Mouse (Mus musculus) myocyte (in vitro differentiated cells): ENCODE measurements around the gene Dpm2. TPM values are rescaled to one million over a fixed set of nuclear protein-coding genes. Genes with fewer than 3 reads are reported as not detected.

Source experiments
- H3K27me3 ChIP-seq: one replicate; pipeline ENCODE4 v1.6.1; 2011; ENCODE audit not compliant: control insufficient read depth, insufficient read depth, insufficient read length
- H3K36me3 ChIP-seq: one replicate; pipeline ENCODE4 v1.6.1; 2011; ENCODE audit not compliant: control insufficient read depth, insufficient read depth
- H3K4me2 ChIP-seq: one replicate; pipeline ENCODE4 v1.6.1; 2011; ENCODE audit warnings: low read depth, control low read depth
- H3K4me3 ChIP-seq: one replicate; pipeline ENCODE4 v1.5.1; 2011; ENCODE audit warnings: mild to moderate bottlenecking, control low read depth, moderate library complexity
- H3K79me2 ChIP-seq: one replicate; pipeline ENCODE4 v1.6.1; 2011; ENCODE audit not compliant: control insufficient read depth, insufficient read depth
- H3ac ChIP-seq: one replicate; pipeline ENCODE4 v1.6.1; 2011; ENCODE audit not compliant: control insufficient read depth, insufficient read length
- CEBPB ChIP-seq: IDR thresholded peaks from 2 replicates; pipeline ENCODE4 v1.6.1; 2011; ENCODE audit warnings: mild to moderate bottlenecking, moderate library complexity; ENCODE audit not compliant: poor library complexity, insufficient read depth, severe bottlenecking
- E2F4 ChIP-seq: IDR thresholded peaks from one replicate; pipeline ENCODE4 v1.6.1; 2011; ENCODE audit warnings: mild to moderate bottlenecking, control low read depth, moderate library complexity; ENCODE audit not compliant: insufficient read depth
- MAX ChIP-seq: IDR thresholded peaks from one replicate; pipeline ENCODE4 v1.6.1; 2011; ENCODE audit warnings: low read depth, mild to moderate bottlenecking, control low read depth
- MYOD1 ChIP-seq, 3 experiments: IDR thresholded peaks; one replicate each; pipeline ENCODE4 v1.6.1; 2011; ENCODE audit warnings: control low read depth in 2 of 3, low read depth in 2 of 3, mild to moderate bottlenecking in 2 of 3, moderate library complexity in 1 of 3; ENCODE audit not compliant: insufficient read length in 2 of 3, control insufficient read depth in 1 of 3
- MYOG ChIP-seq, 3 experiments: IDR thresholded peaks; one replicate each; pipeline ENCODE4 v1.6.1; 2011; ENCODE audit warnings: control low read depth in 2 of 3, low read depth in 2 of 3, mild to moderate bottlenecking in 2 of 3; ENCODE audit not compliant: insufficient read length in 2 of 3, control insufficient read depth in 1 of 3, insufficient read depth in 1 of 3
- POLR2A ChIP-seq: IDR thresholded peaks from one replicate; pipeline ENCODE4 v1.6.1; 2011; ENCODE audit warnings: low read depth, mild to moderate bottlenecking, control low read depth, moderate library complexity; ENCODE audit not compliant: insufficient read length
- POLR2AphosphoS2 ChIP-seq: IDR thresholded peaks from one replicate; pipeline ENCODE4 v1.6.1; 2011; ENCODE audit warnings: low read depth, control low read depth; ENCODE audit not compliant: insufficient read length
- REST ChIP-seq: IDR thresholded peaks from one replicate; pipeline ENCODE4 v1.6.1; 2011; ENCODE audit warnings: mild to moderate bottlenecking, control low read depth, moderate library complexity; ENCODE audit not compliant: insufficient read depth, insufficient read length
- SRF ChIP-seq: IDR thresholded peaks from one replicate; pipeline ENCODE4 v1.6.1; 2011; ENCODE audit warnings: low read depth; ENCODE audit not compliant: control insufficient read depth, insufficient read length
- TCF12 ChIP-seq: IDR thresholded peaks from one replicate; pipeline ENCODE4 v1.6.1; 2011; ENCODE audit warnings: mild to moderate bottlenecking, control low read depth; ENCODE audit not compliant: poor library complexity, insufficient read depth, severe bottlenecking
- TCF3 ChIP-seq: IDR thresholded peaks from one replicate; pipeline ENCODE4 v1.6.1; 2011; ENCODE audit warnings: low read depth, control low read depth; ENCODE audit not compliant: insufficient read length
- USF1 ChIP-seq: IDR thresholded peaks from one replicate; pipeline ENCODE4 v1.6.1; 2011; ENCODE audit warnings: low read depth, mild to moderate bottlenecking, control low read depth, moderate library complexity
- polyA plus RNA-seq: library from polyadenylated mRNA; unstranded; fragments of >200 nt; fragmentation: generic; extraction: Trizol; gene quantifications from one replicate; pipeline ENCODE4 v1.2.1, GENCODE M21; 2012; ENCODE audit warnings: missing spikeins

The Dpm2 gene
- polyA plus RNA-seq, 1 experiment, result 47.5 TPM

- H3ac ChIP-seq, result no peak overlapping the region
- TF ChIP-seq MYOD1 (IDR thresholded peaks at IDR 0.05; ENCODE audit: control insufficient read depth in 1 of 3, insufficient read length in 2 of 3, low read depth in 2 of 3), result no peak
- no peak for TF ChIP-seq MYOG (IDR thresholded peaks at IDR 0.05; ENCODE audit: control insufficient read depth in 1 of 3, insufficient read depth in 1 of 3, insufficient read length in 2 of 3, low read depth in 2 of 3)
- no peak for TF ChIP-seq E2F4
- no peak for TF ChIP-seq TCF3
- TF ChIP-seq USF1, result no peak
- H3K4me3 ChIP-seq, result no peak overlapping the region
- H3K79me2 ChIP-seq, result no peaks in the 10 kb centered on the region
- H3K36me3 ChIP-seq, result peaks cover 30% of the 10 kb centered on the region
- no peaks in the 10 kb centered on the region for H3K27me3 ChIP-seq
- H3K4me2 ChIP-seq, result no peak overlapping the region
Observed at GRCm38 (mm10) chr2:32618051-32618450, 47.4 kb downstream of the Dpm2 start.

- no peak overlapping the region for H3K4me3 ChIP-seq
- H3K79me2 ChIP-seq, result no peaks in the 10 kb centered on the region
- H3K27me3 ChIP-seq, result no peaks in the 10 kb centered on the region
- peaks cover 14% of the 10 kb centered on the region for H3K36me3 ChIP-seq
- no peak overlapping the region for H3ac ChIP-seq
- peak overlapping the region; percentile 21 for H3K4me2 ChIP-seq
- no peak for TF ChIP-seq POLR2AphosphoS2
- TF ChIP-seq TCF3, result no peak
- no peak for TF ChIP-seq E2F4
- TF ChIP-seq MYOG (IDR thresholded peaks at IDR 0.05; ENCODE audit: control insufficient read depth in 1 of 3, insufficient read depth in 1 of 3, insufficient read length in 2 of 3, low read depth in 2 of 3), result no peak
- TF ChIP-seq MAX, result no peak
- no peak for TF ChIP-seq POLR2A
- TF ChIP-seq TCF12, result no peak
- no peak for TF ChIP-seq CEBPB
- TF ChIP-seq USF1, result no peak
- TF ChIP-seq REST, result no peak
- no peak for TF ChIP-seq SRF
- no peak for TF ChIP-seq MYOD1 (IDR thresholded peaks at IDR 0.05; ENCODE audit: control insufficient read depth in 1 of 3, insufficient read length in 2 of 3, low read depth in 2 of 3)
Observed at GRCm38 (mm10) chr2:32620682-32621516, 50.2 kb downstream of the Dpm2 start.

DNA sequence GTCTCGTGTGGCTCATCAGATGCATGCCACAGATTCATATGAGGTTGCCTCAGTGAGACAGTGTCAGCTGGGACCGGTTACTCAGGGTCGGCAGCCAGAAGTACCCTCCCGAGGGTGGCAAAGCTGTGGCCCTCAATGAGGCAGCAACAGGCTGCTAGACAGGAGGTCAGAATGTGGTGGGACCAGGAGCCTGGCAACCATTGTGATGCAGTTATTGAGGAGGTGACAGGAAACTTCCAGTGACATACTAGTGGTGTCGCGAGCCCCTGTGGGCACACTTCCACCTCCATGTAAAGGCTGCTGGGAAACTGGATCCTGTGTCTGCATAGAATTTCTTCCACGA lies 50.8 kb downstream of the Dpm2 start, which contains the start of gene Ak1:
Gene Ak1 (plus strand): TSS at position 242 of the 343 bp plus-strand sequence.
- no peak for TF ChIP-seq USF1
- TF ChIP-seq MYOD1 (IDR thresholded peaks at IDR 0.05; ENCODE audit: control insufficient read depth in 1 of 3, insufficient read length in 2 of 3, low read depth in 2 of 3), result peak in 1 of 3 experiments; percentile 8
- no peak for TF ChIP-seq REST
- no peak for TF ChIP-seq POLR2A
- no peak for TF ChIP-seq TCF12
- TF ChIP-seq MYOG (IDR thresholded peaks at IDR 0.05; ENCODE audit: control insufficient read depth in 1 of 3, insufficient read depth in 1 of 3, insufficient read length in 2 of 3, low read depth in 2 of 3), result peak in 1 of 3 experiments; percentile 20
- H3K4me3 ChIP-seq, result no peak within 1 kb of the TSS
- H3K4me2 ChIP-seq, result peak within 1 kb of the TSS; percentile 21
- no peak within 1 kb of the TSS for H3ac ChIP-seq
- H3K36me3 ChIP-seq, result peaks cover 8% of the 10 kb centered on the region
- H3K79me2 ChIP-seq, result no peaks in the 10 kb centered on the region
- no peaks in the 10 kb centered on the region for H3K27me3 ChIP-seq

Other genes with a start within 250 kb of the Dpm2 start
- gene Ciz1, start 218.5 kb upstream of the Dpm2 start, polyA plus RNA-seq, result 54.2 TPM
- gene Dnm1, start 217.5 kb upstream of the Dpm2 start, polyA plus RNA-seq, result 44.0 TPM
- gene 1110008P14Rik, start 188.9 kb upstream of the Dpm2 start, polyA plus RNA-seq, result 153 TPM
- gene Lcn2, start 182.6 kb upstream of the Dpm2 start, polyA plus RNA-seq, result 0.02 TPM
- 50.6 TPM for gene Ptges2, start 175.0 kb upstream of the Dpm2 start, polyA plus RNA-seq
- 3.0 TPM for gene Naif1, start 120.4 kb upstream of the Dpm2 start, polyA plus RNA-seq
- gene Slc25a25, start 119.4 kb upstream of the Dpm2 start, polyA plus RNA-seq, result 9.5 TPM
- 1.7 TPM for gene Fam102a, start 35.5 kb upstream of the Dpm2 start, polyA plus RNA-seq
- 0.10 TPM for gene Pip5kl1, start 3.9 kb downstream of the Dpm2 start, polyA plus RNA-seq
- 0.04 TPM for gene 9430097D07Rik, start 4.8 kb downstream of the Dpm2 start, polyA plus RNA-seq
- 75.4 TPM for gene St6galnac4, start 16.2 kb downstream of the Dpm2 start, polyA plus RNA-seq
- gene St6galnac6, start 28.9 kb downstream of the Dpm2 start, polyA plus RNA-seq, result 48.7 TPM
- 265 TPM for gene Ak1, start 50.9 kb downstream of the Dpm2 start, polyA plus RNA-seq
- gene Eng, start 75.7 kb downstream of the Dpm2 start, polyA plus RNA-seq, result 1.6 TPM
- gene Fpgs, start 133.3 kb downstream of the Dpm2 start, polyA plus RNA-seq, result 20.7 TPM
- gene Cdk9, start 142.2 kb downstream of the Dpm2 start, polyA plus RNA-seq, result 76.6 TPM
- gene Sh2d3c, start 150.2 kb downstream of the Dpm2 start, polyA plus RNA-seq, result 0.52 TPM
- not detected for gene 6330409D20Rik, start 170.2 kb downstream of the Dpm2 start, polyA plus RNA-seq
- 37.3 TPM for gene Tor2a, start 186.4 kb downstream of the Dpm2 start, polyA plus RNA-seq
- 0.16 TPM for gene Ttc16, start 204.8 kb downstream of the Dpm2 start, polyA plus RNA-seq
- gene Ptrh1, start 204.9 kb downstream of the Dpm2 start, polyA plus RNA-seq, result 74.1 TPM
- 0.30 TPM for gene Cfap157, start 213.6 kb downstream of the Dpm2 start, polyA plus RNA-seq